Mouse (Mus musculus): Measurements from ENCODE around the gene Tap1. TPM values are rescaled to one million over a fixed set of nuclear protein-coding genes. Genes with fewer than 3 reads are reported as not detected.

The Tap1 gene
- total and polyA plus RNA-seq, 3 experiments = 6.5 to 7.4 (median 7.2) TPM

DNA sequence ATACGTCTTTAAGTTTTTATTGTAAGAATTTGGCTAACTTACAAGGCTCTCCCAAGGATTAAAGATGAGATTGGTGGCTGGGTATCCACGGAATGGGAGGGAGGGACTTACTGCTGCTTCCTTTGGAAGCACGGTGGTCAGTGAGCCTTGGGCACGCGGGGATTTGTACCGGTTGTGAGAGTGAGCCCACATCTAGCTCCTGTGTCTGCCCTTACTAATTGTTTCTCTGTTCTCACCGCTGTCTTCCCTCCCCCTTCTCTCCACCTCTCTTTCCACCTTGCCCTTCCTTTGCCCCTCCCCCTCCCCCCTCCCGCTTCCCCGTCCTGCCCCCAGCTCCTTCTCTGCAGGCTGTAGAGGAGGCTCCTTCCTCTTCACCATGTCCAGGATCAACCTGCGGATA lies 21.1 kb downstream of the Tap1 start:
- peaks cover 3% of the 10 kb centered on the region for H3K9me3 ChIP-seq (replicated peaks)
- no peak for DNase-seq (ENCODE audit: low spot score)
- ATAC-seq (ENCODE audit: extremely low read depth, insufficient number of reproducible peaks, low FRiP score, poor library complexity, severe bottlenecking) = no peak
- H3K4me3 ChIP-seq (ENCODE audit: low read depth, low read length) = no peak overlapping the region; the same call in 1 of the 2 replicates
- no peak for TF ChIP-seq TAL1 (conservative IDR thresholded peaks at IDR 0.05; ENCODE audit: low read depth, low read length)
- TF ChIP-seq GATA2 (IDR thresholded peaks at IDR 0.05; ENCODE audit: borderline replicate concordance, low read depth, low read length) = no peak
- TF ChIP-seq CTCF (IDR thresholded peaks at IDR 0.05; ENCODE audit: low read depth, low read length) = no peak
- no peak for TF ChIP-seq POLR2AphosphoS5 (IDR thresholded peaks at IDR 0.05; ENCODE audit: insufficient replicate concordance, low read depth, low read length)
- H3K27me3 ChIP-seq (ENCODE audit: insufficient read depth, low read length) = no peaks in the 10 kb centered on the region
- H3K4me1 ChIP-seq (ENCODE audit: insufficient read depth, low read depth, low read length) = peaks cover 73% of the 10 kb centered on the region
- H3K36me3 ChIP-seq (replicated peaks) = peaks cover 60% of the 10 kb centered on the region

DNA sequence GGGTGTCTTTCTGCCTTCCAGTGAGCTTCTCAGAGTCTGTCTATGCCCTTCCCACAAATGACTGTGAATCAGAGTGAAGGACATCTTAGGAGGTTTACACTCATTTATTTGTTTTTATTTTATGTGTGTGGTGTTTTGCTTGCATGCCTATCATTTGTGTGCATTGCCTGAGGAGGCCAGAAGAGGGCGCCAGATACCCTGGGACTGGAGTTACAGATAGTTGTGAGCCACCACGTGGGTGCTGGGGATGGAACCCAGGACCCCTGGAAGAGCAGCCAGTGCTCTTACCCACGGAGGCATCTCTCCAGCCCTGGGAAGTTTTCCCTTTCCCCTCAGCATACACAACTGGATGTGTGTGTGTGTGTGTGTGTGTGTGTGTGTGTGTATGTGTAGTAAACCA lies 22.3 kb downstream of the Tap1 start:
- Histone ChIP-seq H3K36me3 (replicated peaks) (peaks cover 72% of the 10 kb centered on the region), H3K27me3 (ENCODE audit: insufficient read depth, low read length) (no peaks in the 10 kb centered on the region), H3K4me1 (ENCODE audit: insufficient read depth, low read depth, low read length) (peaks cover 79% of the 10 kb centered on the region), H3K4me3 (ENCODE audit: low read depth, low read length) (no peak overlapping the region), H3K9me3 (replicated peaks) (peaks cover 3% of the 10 kb centered on the region)
- TF ChIP-seq GATA2 (IDR thresholded peaks at IDR 0.05; ENCODE audit: borderline replicate concordance, low read depth, low read length) (no peak), TAL1 (conservative IDR thresholded peaks at IDR 0.05; ENCODE audit: low read depth, low read length) (no peak), POLR2AphosphoS5 (IDR thresholded peaks at IDR 0.05; ENCODE audit: insufficient replicate concordance, low read depth, low read length) (no peak), GATA1 (IDR thresholded peaks at IDR 0.05; ENCODE audit: borderline replicate concordance, low read length) (no peak)
- ATAC-seq (ENCODE audit: extremely low read depth, insufficient number of reproducible peaks, low FRiP score, poor library complexity, severe bottlenecking) (no peak), DNase-seq (ENCODE audit: low spot score) (no peak)

DNA sequence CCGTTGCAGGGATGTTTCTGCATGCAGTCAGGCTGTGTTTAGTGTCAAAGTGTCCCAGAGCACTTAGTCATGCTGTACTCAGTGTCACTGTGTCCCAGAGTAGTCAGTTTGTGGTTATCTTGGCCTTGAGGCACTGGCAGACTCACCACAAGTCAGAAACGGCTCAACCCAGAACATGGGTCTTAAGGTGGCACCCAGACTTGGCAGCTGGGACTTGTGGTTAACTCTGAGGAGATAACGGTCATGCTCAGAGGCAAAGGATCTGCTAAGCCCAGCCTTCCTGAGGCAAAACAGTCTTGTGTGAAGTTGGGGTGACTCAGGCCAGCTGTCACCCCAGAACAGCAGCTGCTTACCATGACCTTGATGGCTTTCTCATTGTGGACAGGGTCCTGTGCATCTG lies 23.2 kb downstream of the Tap1 start:
- Histone ChIP-seq H3K36me3 (replicated peaks) (peaks cover 77% of the 10 kb centered on the region), H3K4me3 (ENCODE audit: low read depth, low read length) (peak overlapping the region; percentile 47; the same call in 1 of the 2 replicates), H3K9me3 (replicated peaks) (peaks cover 3% of the 10 kb centered on the region), H3K27me3 (ENCODE audit: insufficient read depth, low read length) (no peaks in the 10 kb centered on the region), H3K4me1 (ENCODE audit: insufficient read depth, low read depth, low read length) (peaks cover 72% of the 10 kb centered on the region)
- ATAC-seq (ENCODE audit: extremely low read depth, insufficient number of reproducible peaks, low FRiP score, poor library complexity, severe bottlenecking) = peak; percentile 91
- TF ChIP-seq GATA2 (IDR thresholded peaks at IDR 0.05; ENCODE audit: borderline replicate concordance, low read depth, low read length) (no peak), TAL1 (conservative IDR thresholded peaks at IDR 0.05; ENCODE audit: low read depth, low read length) (peak; percentile 70)
- DNase-seq (ENCODE audit: low spot score) = peak; percentile 74

DNA sequence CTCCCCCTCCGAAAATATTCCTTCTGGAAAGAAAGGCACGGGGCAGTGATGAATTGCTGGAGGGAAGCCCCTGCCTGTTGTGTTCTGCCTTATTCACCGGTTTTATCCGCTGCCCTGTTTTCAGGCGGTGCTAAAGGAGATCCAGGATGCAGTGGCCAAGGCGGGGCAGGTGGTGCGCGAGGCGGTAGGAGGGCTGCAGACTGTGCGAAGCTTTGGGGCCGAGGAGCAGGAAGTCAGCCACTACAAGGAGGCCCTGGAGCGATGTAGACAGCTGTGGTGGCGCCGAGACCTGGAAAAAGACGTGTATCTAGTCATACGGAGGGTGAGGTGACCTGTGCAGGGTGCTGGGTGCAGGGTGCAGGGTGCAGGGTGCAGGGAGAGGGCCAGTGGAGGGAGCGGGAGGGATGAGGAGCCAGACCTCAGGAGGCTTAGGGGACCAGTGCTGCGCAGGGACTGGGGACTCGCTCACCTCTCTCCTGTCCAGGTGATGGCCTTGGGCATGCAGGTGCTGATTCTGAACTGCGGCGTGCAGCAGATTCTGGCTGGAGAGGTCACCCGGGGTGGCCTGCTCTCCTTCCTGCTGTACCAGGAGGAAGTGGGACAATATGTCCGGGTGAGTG lies 24.5 kb downstream of the Tap1 start:
- TF ChIP-seq TAL1 (conservative IDR thresholded peaks at IDR 0.05; ENCODE audit: low read depth, low read length) (no peak), CTCF (IDR thresholded peaks at IDR 0.05; ENCODE audit: low read depth, low read length) (no peak), POLR2AphosphoS5 (IDR thresholded peaks at IDR 0.05; ENCODE audit: insufficient replicate concordance, low read depth, low read length) (no peak), GATA2 (IDR thresholded peaks at IDR 0.05; ENCODE audit: borderline replicate concordance, low read depth, low read length) (no peak), GATA1 (IDR thresholded peaks at IDR 0.05; ENCODE audit: borderline replicate concordance, low read length) (no peak)

DNA sequence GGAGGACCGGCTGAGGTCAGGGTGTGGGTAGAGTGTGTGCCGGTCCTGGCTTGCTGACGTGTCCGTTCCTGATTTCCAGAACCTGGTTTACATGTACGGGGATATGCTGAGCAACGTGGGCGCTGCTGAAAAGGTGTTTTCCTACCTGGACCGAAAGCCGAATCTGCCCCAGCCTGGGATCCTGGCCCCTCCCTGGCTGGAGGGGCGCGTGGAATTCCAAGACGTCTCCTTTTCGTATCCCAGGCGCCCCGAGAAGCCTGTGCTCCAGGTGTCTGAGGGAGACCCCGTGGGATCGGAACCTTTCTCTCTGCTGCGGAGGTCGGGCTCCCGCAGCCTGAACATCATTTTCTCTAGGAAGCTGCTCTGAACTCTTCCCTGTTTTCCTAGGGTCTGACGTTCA lies 26.6 kb downstream of the Tap1 start:
- Histone ChIP-seq H3K4me1 (ENCODE audit: insufficient read depth, low read depth, low read length) (peaks cover 54% of the 10 kb centered on the region), H3K9me3 (replicated peaks) (peaks cover 7% of the 10 kb centered on the region), H3K36me3 (replicated peaks) (peaks cover 82% of the 10 kb centered on the region), H3K4me3 (ENCODE audit: low read depth, low read length) (no peak overlapping the region), H3K27me3 (ENCODE audit: insufficient read depth, low read length) (no peaks in the 10 kb centered on the region)
- TF ChIP-seq CTCF (IDR thresholded peaks at IDR 0.05; ENCODE audit: low read depth, low read length) (no peak), GATA2 (IDR thresholded peaks at IDR 0.05; ENCODE audit: borderline replicate concordance, low read depth, low read length) (no peak), TAL1 (conservative IDR thresholded peaks at IDR 0.05; ENCODE audit: low read depth, low read length) (no peak), GATA1 (IDR thresholded peaks at IDR 0.05; ENCODE audit: borderline replicate concordance, low read length) (no peak), POLR2AphosphoS5 (IDR thresholded peaks at IDR 0.05; ENCODE audit: insufficient replicate concordance, low read depth, low read length) (no peak)
- ATAC-seq (ENCODE audit: extremely low read depth, insufficient number of reproducible peaks, low FRiP score, poor library complexity, severe bottlenecking) (no peak), DNase-seq (ENCODE audit: low spot score) (no peak)

More for the DNA sequence above, 24.5 kb downstream of the Tap1 start:
- Histone ChIP-seq H3K9me3 (replicated peaks) (peaks cover 3% of the 10 kb centered on the region), H3K27me3 (ENCODE audit: insufficient read depth, low read length) (no peaks in the 10 kb centered on the region), H3K4me1 (ENCODE audit: insufficient read depth, low read depth, low read length) (peaks cover 64% of the 10 kb centered on the region), H3K4me3 (ENCODE audit: low read depth, low read length) (peak overlapping the region; percentile 50; the same call in 1 of the 2 replicates), H3K36me3 (replicated peaks) (peaks cover 79% of the 10 kb centered on the region)
- no peak for DNase-seq (ENCODE audit: low spot score)
- no peak for ATAC-seq (ENCODE audit: extremely low read depth, insufficient number of reproducible peaks, low FRiP score, poor library complexity, severe bottlenecking)

DNA sequence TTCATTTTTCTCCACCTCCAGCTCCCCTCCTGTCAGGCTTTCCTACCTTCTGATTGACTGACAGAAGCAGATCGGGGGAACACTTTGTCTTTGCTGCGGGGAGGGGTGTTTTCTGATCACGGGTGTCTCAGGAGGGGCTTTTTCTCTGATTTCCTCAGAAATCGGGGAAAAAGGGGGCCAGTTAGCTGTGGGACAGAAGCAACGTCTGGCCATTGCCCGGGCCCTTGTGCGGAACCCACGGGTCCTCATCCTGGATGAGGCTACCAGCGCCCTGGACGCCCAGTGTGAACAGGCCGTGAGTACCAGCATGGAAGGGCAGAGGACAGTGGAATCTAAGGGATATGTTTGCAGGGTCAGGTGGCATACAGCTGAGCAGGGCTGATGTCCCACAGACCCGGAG lies 27.8 kb downstream of the Tap1 start:
- H3K36me3 ChIP-seq (replicated peaks) = peaks cover 71% of the 10 kb centered on the region
- DNase-seq (ENCODE audit: low spot score) (no peak), ATAC-seq (ENCODE audit: extremely low read depth, insufficient number of reproducible peaks, low FRiP score, poor library complexity, severe bottlenecking) (no peak)
- H3K9me3 ChIP-seq (replicated peaks) = peaks cover 6% of the 10 kb centered on the region; the same call in 1 of the 2 replicates
- H3K4me3 ChIP-seq (ENCODE audit: low read depth, low read length) = no peak overlapping the region
- peaks cover 42% of the 10 kb centered on the region for H3K4me1 ChIP-seq (ENCODE audit: insufficient read depth, low read depth, low read length)
- TF ChIP-seq TAL1 (conservative IDR thresholded peaks at IDR 0.05; ENCODE audit: low read depth, low read length) = no peak
- no peak for TF ChIP-seq GATA2 (IDR thresholded peaks at IDR 0.05; ENCODE audit: borderline replicate concordance, low read depth, low read length)
- TF ChIP-seq POLR2AphosphoS5 (IDR thresholded peaks at IDR 0.05; ENCODE audit: insufficient replicate concordance, low read depth, low read length) = no peak
- no peak for TF ChIP-seq CTCF (IDR thresholded peaks at IDR 0.05; ENCODE audit: low read depth, low read length)
- no peak for TF ChIP-seq GATA1 (IDR thresholded peaks at IDR 0.05; ENCODE audit: borderline replicate concordance, low read length)
- no peaks in the 10 kb centered on the region for H3K27me3 ChIP-seq (ENCODE audit: insufficient read depth, low read length)
